Mouse (Mus musculus) brain, embryonic 14.5 days (tissue): ENCODE results near the gene Ten1.

ENCODE experiments used
- CTCF ChIP-seq: fragments of 200-500 bp; IDR thresholded peaks from 2 replicates; pipeline ENCODE4 v1.5.1; 2012; ENCODE audit warnings: inconsistent platforms, mild to moderate bottlenecking, moderate library complexity, borderline replicate concordance; ENCODE audit not compliant: insufficient read depth, insufficient read length; ENCODE audit errors: extremely low read depth
- POLR2A ChIP-seq: fragments of 200-500 bp; IDR thresholded peaks from 2 replicates; pipeline ENCODE4 v1.6.1; 2012; ENCODE audit warnings: mild to moderate bottlenecking, inconsistent platforms, borderline replicate concordance; ENCODE audit not compliant: poor library complexity, insufficient read depth, insufficient read length, severe bottlenecking; ENCODE audit errors: extremely low read depth

GRCm38 (mm10) chr11:116161312-116161711 lies 37.3 kb upstream of the Ten1 start:
- TF ChIP-seq POLR2A (no peak), CTCF (no peak)
